Mouse (Mus musculus) embryonic facial prominence, embryonic 13.5 days (tissue): ENCODE measurements around the gene Mbd3l1. TPM values are rescaled to one million over a fixed set of nuclear protein-coding genes. Genes with fewer than 3 reads are reported as not detected.
A peak's percentile ranks its signal among the peaks of the same experiment; 100 is the strongest.

Source experiments
- ATAC-seq: fragments of 200-750 bp; cut with Nextera tagmentation; 2 replicates; pipeline ENCODE4 v1.8.0; 2017; ENCODE audit warnings: low read depth; ENCODE audit not compliant: insufficient number of reproducible peaks, insufficient read depth, low FRiP score, low TSS enrichment
- H3K27ac ChIP-seq: fragments of 300-500 bp; sonication (generic); 2 replicates; pipeline ENCODE4 v1.5.1; 2015; ENCODE audit warnings: moderate library complexity, mild to moderate bottlenecking, inconsistent platforms
- H3K27me3 ChIP-seq: fragments of 300-500 bp; sonication (generic); 2 replicates; pipeline ENCODE4 v1.6.1; 2015; ENCODE audit warnings: mild to moderate bottlenecking, inconsistent platforms
- H3K36me3 ChIP-seq: fragments of 300-500 bp; sonication (generic); 2 replicates; pipeline ENCODE4 v1.6.1; 2015; ENCODE audit warnings: mild to moderate bottlenecking, inconsistent platforms
- H3K4me1 ChIP-seq: fragments of 300-500 bp; sonication (generic); 2 replicates; pipeline ENCODE4 v1.6.1; 2015; ENCODE audit warnings: inconsistent platforms
- H3K4me2 ChIP-seq: fragments of 300-500 bp; sonication (generic); 2 replicates; pipeline ENCODE4 v1.6.1; 2015; ENCODE audit warnings: moderate library complexity, mild to moderate bottlenecking, inconsistent platforms
- H3K4me3 ChIP-seq: fragments of 300-500 bp; sonication (generic); 2 replicates; pipeline ENCODE4 v1.5.1; 2015; ENCODE audit warnings: mild to moderate bottlenecking, inconsistent platforms
- H3K9ac ChIP-seq: fragments of 300-500 bp; sonication (generic); 2 replicates; pipeline ENCODE4 v1.6.1; 2015; ENCODE audit warnings: mild to moderate bottlenecking, inconsistent platforms
- H3K9me3 ChIP-seq: fragments of 300-500 bp; sonication (generic); 2 replicates; pipeline ENCODE4 v1.6.1; 2016; ENCODE audit warnings: inconsistent platforms
- WGBS: fragments of 180-500 bp; shearing (Covaris S2); methylation state at CpG from one replicate; pipeline ENCODE4 v1.1.7; 2015; ENCODE audit warnings: mixed read lengths; 5-methylcytosine and 5-hydroxymethylcytosine counted together
- microRNA-seq: library from miRNA; unstranded; fragments of <30 nt; microRNA quantifications from one replicate; pipeline ENCODE4, GENCODE M21; 2016
- polyA plus RNA-seq: library from polyadenylated mRNA; unstranded; fragments of >200 nt; fragmentation: Nextera tagmentation; extraction: Ambion mirVana; gene quantifications from 2 replicates; pipeline ENCODE4 v1.2.1, GENCODE M21; 2015

The Mbd3l1 gene
- not detected in 2 replicates for polyA plus RNA-seq

- H3K27me3 ChIP-seq: peaks cover 3% of the 10 kb centered on the region; the same call in 1 of the 2 replicates
- H3K4me3 ChIP-seq: no peak within 1 kb of the TSS
- ATAC-seq: no peak
- WGBS: 71% methylated on average over 3 of the region's 3 CpGs
- no peak within 1 kb of the TSS for H3K27ac ChIP-seq
- H3K4me2 ChIP-seq: no peak within 1 kb of the TSS
- H3K9ac ChIP-seq: no peak within 1 kb of the TSS
- H3K4me1 ChIP-seq: no peaks in the 10 kb centered on the region
- H3K36me3 ChIP-seq: no peaks in the 10 kb centered on the region
- no peaks in the 10 kb centered on the region for H3K9me3 ChIP-seq
Observed at GRCm38 (mm10) chr9:18478168-18478567, at the start of gene Mbd3l1, which contains the start of gene Zfp558. Gene Mbd3l1 (plus strand): TSS chr9:18478359. Gene Zfp558 (minus strand): TSS chr9:18478268.

GRCm38 (mm10) chr9:18430354-18430753 lies 47.8 kb upstream of the Mbd3l1 start, which contains the start of gene Mbd3l2:
Gene Mbd3l2 (plus strand): TSS chr9:18430654.
- H3K27ac ChIP-seq: no peak within 1 kb of the TSS
- ATAC-seq: no peak
- no peaks in the 10 kb centered on the region for H3K36me3 ChIP-seq
- H3K4me1 ChIP-seq: no peaks in the 10 kb centered on the region
- no peak within 1 kb of the TSS for H3K4me2 ChIP-seq
- H3K9me3 ChIP-seq: no peaks in the 10 kb centered on the region
- no peak within 1 kb of the TSS for H3K4me3 ChIP-seq
- no peak within 1 kb of the TSS for H3K9ac ChIP-seq
- no peaks in the 10 kb centered on the region for H3K27me3 ChIP-seq

GRCm38 (mm10) chr9:18431687-18432086 lies 46.5 kb upstream of the Mbd3l1 start:
- no peak overlapping the region for H3K4me2 ChIP-seq
- no peak overlapping the region for H3K27ac ChIP-seq
- H3K9ac ChIP-seq: no peak overlapping the region
- no peaks in the 10 kb centered on the region for H3K9me3 ChIP-seq
- H3K27me3 ChIP-seq: no peaks in the 10 kb centered on the region
- WGBS: 75% methylated on average over 10 of the region's 10 CpGs
- no peaks in the 10 kb centered on the region for H3K36me3 ChIP-seq
- H3K4me1 ChIP-seq: no peaks in the 10 kb centered on the region
- ATAC-seq: no peak
- no peak overlapping the region for H3K4me3 ChIP-seq

- no peaks in the 10 kb centered on the region for H3K27me3 ChIP-seq
- no peaks in the 10 kb centered on the region for H3K4me1 ChIP-seq
- no peak overlapping the region for H3K27ac ChIP-seq
- H3K36me3 ChIP-seq: peaks cover 55% of the 10 kb centered on the region
- no peak for ATAC-seq
- H3K4me2 ChIP-seq: no peak overlapping the region
- 86% methylated on average over 4 of the region's 4 CpGs for WGBS
- no peak overlapping the region for H3K4me3 ChIP-seq
- H3K9ac ChIP-seq: no peak overlapping the region
- peaks cover 6% of the 10 kb centered on the region for H3K9me3 ChIP-seq
Observed at GRCm38 (mm10) chr9:18456520-18456919, 21.6 kb upstream of the Mbd3l1 start.

GRCm38 (mm10) chr9:18467350-18467749 lies 10.8 kb upstream of the Mbd3l1 start:
- 67% methylated on average over 3 of the region's 3 CpGs for WGBS
- Histone ChIP-seq H3K36me3 (peaks cover 50% of the 10 kb centered on the region), H3K4me1 (no peaks in the 10 kb centered on the region), H3K9ac (no peak overlapping the region), H3K4me2 (no peak overlapping the region), H3K4me3 (no peak overlapping the region), H3K9me3 (peaks cover 5% of the 10 kb centered on the region; the same call in 1 of the 2 replicates), H3K27me3 (no peaks in the 10 kb centered on the region), H3K27ac (no peak overlapping the region)
- no peak for ATAC-seq

- H3K36me3 ChIP-seq: peaks cover 46% of the 10 kb centered on the region
- no peaks in the 10 kb centered on the region for H3K27me3 ChIP-seq
- peaks cover 5% of the 10 kb centered on the region; the same call in 1 of the 2 replicates for H3K9me3 ChIP-seq
- WGBS: 88% methylated on average over 3 of the region's 3 CpGs
- no peak overlapping the region for H3K4me2 ChIP-seq
- no peak overlapping the region for H3K9ac ChIP-seq
- ATAC-seq: no peak
- peaks cover 4% of the 10 kb centered on the region; the same call in 1 of the 2 replicates for H3K4me1 ChIP-seq
- H3K4me3 ChIP-seq: no peak overlapping the region
- no peak overlapping the region for H3K27ac ChIP-seq
Observed at GRCm38 (mm10) chr9:18468005-18468404, 10.2 kb upstream of the Mbd3l1 start.

- H3K4me2 ChIP-seq: peak overlapping the region; percentile 72
- peaks cover 9% of the 10 kb centered on the region; the same call in 1 of the 2 replicates for H3K36me3 ChIP-seq
- peak overlapping the region; percentile 80 for H3K9ac ChIP-seq
- no peaks in the 10 kb centered on the region for H3K9me3 ChIP-seq
- H3K27me3 ChIP-seq: peaks cover 3% of the 10 kb centered on the region; the same call in 1 of the 2 replicates
- WGBS: 4% methylated on average over 39 of the region's 39 CpGs
- peak; percentile 95 for ATAC-seq
- peak overlapping the region; percentile 91 for H3K27ac ChIP-seq
- peaks cover 4% of the 10 kb centered on the region; the same call in 1 of the 2 replicates for H3K4me1 ChIP-seq
- peak overlapping the region; percentile 69 for H3K4me3 ChIP-seq
Observed at GRCm38 (mm10) chr9:18473324-18474128, 4.6 kb upstream of the Mbd3l1 start.

GRCm38 (mm10) chr9:18508098-18508497 lies 29.9 kb downstream of the Mbd3l1 start:
- no peaks in the 10 kb centered on the region for H3K27me3 ChIP-seq
- no peak overlapping the region for H3K9ac ChIP-seq
- no peaks in the 10 kb centered on the region for H3K9me3 ChIP-seq
- WGBS: 45% methylated on average over 2 of the region's 2 CpGs
- no peak overlapping the region for H3K27ac ChIP-seq
- no peaks in the 10 kb centered on the region for H3K4me1 ChIP-seq
- no peak overlapping the region for H3K4me2 ChIP-seq
- no peak for ATAC-seq
- no peaks in the 10 kb centered on the region for H3K36me3 ChIP-seq
- H3K4me3 ChIP-seq: no peak overlapping the region

Small RNA genes within 50 kb of the gene (microRNA-seq; reads per million reads assigned to microRNA genes)
- not detected for gene Gm22854

Other genes with a start within 250 kb of the Mbd3l1 start
- 112 and 128 TPM in 2 replicates for gene Chordc1, start 186.2 kb upstream of the Mbd3l1 start, polyA plus RNA-seq
- gene Naalad2, start 75.4 kb upstream of the Mbd3l1 start, polyA plus RNA-seq: 3.5 and 5.5 TPM in 2 replicates
- not detected in 2 replicates for gene Ubtfl1, start 73.9 kb upstream of the Mbd3l1 start, polyA plus RNA-seq
- not detected in 2 replicates for gene Mbd3l2, start 47.7 kb upstream of the Mbd3l1 start, polyA plus RNA-seq
- gene Zfp558, start 91 bp upstream of the Mbd3l1 start, polyA plus RNA-seq: 10.7 and 11.1 TPM in 2 replicates
- not detected in 2 replicates for gene Muc16, start 196.2 kb downstream of the Mbd3l1 start, polyA plus RNA-seq